Mouse (Mus musculus) spleen, postnatal 4 days (tissue): ENCODE results near the gene 4930556J24Rik.

Experiments used
- DNase-seq, 2 experiments: peaks; one replicate each; pipeline ENCODE4 v3.0.0; 2022; ENCODE audit warnings: low spot score in 2 of 2

4930556J24Rik gene

GRCm38 (mm10) chr11:3893970-3894369, 82.6 kb downstream of the 4930556J24Rik start:
- DNase-seq = no peak
